Mouse (Mus musculus) macrophage (primary cell): ENCODE data around the gene Eif2ak2. TPM values are rescaled to one million over a fixed set of nuclear protein-coding genes. Genes with fewer than 3 reads are reported as not detected.

Experiments
- H3K27ac ChIP-seq: fragments of 350-480 bp; formaldehyde crosslinking; 2 replicates; pipeline ENCODE4 v1.9.0; 2021
- H3K36me3 ChIP-seq: fragments of 350-480 bp; formaldehyde crosslinking; 2 replicates; pipeline ENCODE4 v1.9.0; 2021; ENCODE audit errors: inconsistent target
- H3K4me3 ChIP-seq: fragments of 350-480 bp; formaldehyde crosslinking; 2 replicates; pipeline ENCODE4 v1.9.0; 2021; ENCODE audit errors: inconsistent target
- H3K79me2 ChIP-seq: fragments of 350-480 bp; formaldehyde crosslinking; 2 replicates; pipeline ENCODE4 v1.9.0; 2021; ENCODE audit errors: inconsistent target
- WGBS: methylation state at CpG from one replicate; pipeline ENCODE4 v1.1.7; 2026; ENCODE audit warnings: inconsistent platforms; ENCODE audit not compliant: missing documents; 5-methylcytosine and 5-hydroxymethylcytosine counted together
- polyA plus RNA-seq: library from polyadenylated mRNA; stranded (reverse); fragments of 250-400 nt; gene quantifications from 3 replicates; pipeline ENCODE4 v1.2.4, GENCODE M21; 2018; ENCODE audit warnings: inconsistent platforms

The Eif2ak2 gene
- polyA plus RNA-seq, 1 experiment from 2014 or later = 81.5 TPM

DNA sequence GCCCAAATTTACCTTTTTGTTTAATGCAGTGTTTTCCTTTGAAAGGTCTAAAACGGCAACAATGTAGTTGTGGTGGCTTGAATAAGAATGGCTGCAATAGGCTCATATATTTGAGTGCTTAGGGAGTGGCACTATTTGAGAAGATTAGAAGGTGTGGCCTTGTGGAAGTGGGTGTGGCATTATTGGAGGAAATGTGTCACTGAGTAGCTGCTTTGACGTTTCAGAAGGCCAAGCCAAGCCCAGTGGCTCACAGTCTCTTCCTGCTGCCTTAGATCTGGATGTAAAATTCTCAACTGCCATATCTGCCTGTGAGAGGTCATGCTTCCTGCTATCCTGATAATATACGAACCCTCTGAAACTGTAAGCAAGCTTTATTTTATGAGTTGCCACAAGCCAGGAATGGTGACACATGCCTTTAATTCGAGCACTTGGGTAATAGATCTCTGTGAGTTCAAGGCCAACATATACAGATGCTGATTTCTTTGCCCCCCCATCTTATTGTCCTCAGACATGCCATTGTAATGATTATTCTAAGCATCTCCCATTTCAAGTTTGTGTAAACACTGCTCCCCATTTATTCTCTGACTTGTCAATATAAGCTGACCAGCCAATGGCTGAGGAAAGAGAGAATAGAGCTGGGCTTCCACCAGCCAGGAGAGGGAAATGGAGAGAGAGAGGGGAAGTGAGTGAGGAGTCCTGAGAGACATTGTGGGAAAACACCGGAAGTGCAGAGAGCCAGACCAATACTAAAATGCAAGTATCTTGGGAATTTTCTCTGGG is 3.1 kb upstream of the Eif2ak2 start:
- Histone ChIP-seq H3K27ac (no peak overlapping the region), H3K79me2 (peaks cover 18% of the 10 kb centered on the region), H3K4me3 (no peak overlapping the region), H3K36me3 (peaks cover 31% of the 10 kb centered on the region)
- WGBS = 91% methylated on average over 5 of the region's 5 CpGs

DNA sequence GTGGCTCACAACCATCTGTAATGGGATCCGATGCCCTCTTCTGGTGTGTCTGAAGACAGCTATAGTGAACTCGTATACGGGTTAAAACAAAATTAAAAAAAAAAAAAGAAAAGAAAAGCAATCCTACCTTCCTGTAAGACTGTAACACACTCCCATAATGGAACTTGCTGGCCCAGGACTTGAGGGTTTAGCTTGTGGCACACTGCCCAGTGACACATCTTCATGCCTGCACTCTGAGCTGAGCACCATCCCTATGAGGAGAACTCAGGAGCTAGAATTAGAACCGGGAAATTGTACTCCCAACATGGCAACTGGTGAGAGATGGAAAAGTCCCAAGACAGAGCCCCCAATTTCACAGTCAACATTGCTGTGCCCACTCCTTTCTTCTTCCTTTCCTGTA is 918 bp upstream of the Eif2ak2 start:
- H3K36me3 ChIP-seq = peaks cover 48% of the 10 kb centered on the region
- H3K4me3 ChIP-seq = no peak overlapping the region
- no peak overlapping the region for H3K27ac ChIP-seq
- 100% methylated on average over 1 of the region's 4 CpGs for WGBS
- H3K79me2 ChIP-seq = peaks cover 40% of the 10 kb centered on the region

DNA sequence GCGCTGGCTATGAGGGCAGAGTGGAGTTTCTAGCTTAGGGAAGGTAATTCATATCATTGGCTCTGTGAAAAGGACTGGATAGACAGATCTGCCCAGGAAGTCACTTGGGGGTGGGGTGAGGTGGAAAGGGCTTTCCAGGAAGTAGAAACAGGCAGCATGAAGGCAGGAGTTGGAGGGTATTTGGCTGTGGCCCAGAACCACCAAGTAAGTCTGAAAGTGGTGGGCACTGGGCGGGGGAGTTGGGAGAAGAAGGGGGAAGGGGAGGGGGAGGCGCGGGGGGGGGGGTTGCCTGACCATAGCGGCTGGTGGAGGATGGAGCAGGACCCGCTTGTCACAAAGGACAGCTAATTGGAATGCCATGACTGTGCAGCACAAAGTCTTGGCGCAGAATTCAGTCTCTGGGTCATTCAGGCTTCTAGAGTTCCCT is 482 bp downstream of the Eif2ak2 start:
- peaks cover 62% of the 10 kb centered on the region for H3K36me3 ChIP-seq
- WGBS = 2% methylated on average over 7 of the region's 7 CpGs
- peak overlapping the region; percentile 96 for H3K4me3 ChIP-seq
- peaks cover 49% of the 10 kb centered on the region for H3K79me2 ChIP-seq
- H3K27ac ChIP-seq = peak overlapping the region; percentile 94

DNA sequence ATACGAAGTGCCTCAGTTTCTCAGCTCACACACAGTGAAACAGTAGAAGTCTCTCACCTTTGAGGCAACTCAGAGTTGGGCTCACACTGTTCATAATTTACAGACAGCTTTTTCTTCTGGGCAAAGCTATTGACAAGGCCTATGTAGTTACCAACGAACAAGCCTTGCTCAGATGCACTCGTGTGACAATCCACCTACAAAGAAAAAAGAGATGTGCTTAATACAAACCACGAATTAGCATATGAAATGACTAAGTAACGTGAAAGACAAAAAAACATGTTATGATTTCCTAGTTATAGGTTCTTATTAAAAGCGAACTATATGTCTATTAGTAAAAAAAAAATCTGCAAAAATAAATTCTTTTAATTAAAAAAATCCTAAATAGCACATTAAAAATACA is 8.5 kb downstream of the Eif2ak2 start:
- H3K36me3 ChIP-seq = peaks cover 92% of the 10 kb centered on the region

DNA sequence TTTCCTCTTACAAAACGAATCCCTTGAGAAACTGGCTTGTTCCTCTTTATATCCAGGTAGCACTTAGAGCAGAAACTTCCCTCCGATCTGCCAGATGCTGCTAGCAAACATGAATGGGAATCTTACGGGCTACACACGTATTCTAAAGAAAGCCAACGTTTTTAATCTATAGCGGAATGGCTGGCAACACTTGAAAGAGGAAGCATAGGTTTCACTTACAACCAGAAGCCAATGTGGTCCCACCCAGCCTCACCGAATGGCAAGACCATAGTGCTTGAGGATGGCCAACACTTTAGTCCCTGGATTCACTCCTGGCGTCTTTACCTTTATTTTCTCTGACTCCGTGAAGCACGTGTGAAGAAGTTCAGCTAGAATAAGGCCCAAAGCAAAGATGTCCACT is 26.1 kb downstream of the Eif2ak2 start:
- Histone ChIP-seq H3K79me2 (no peaks in the 10 kb centered on the region), H3K36me3 (peaks cover 86% of the 10 kb centered on the region), H3K27ac (no peak overlapping the region), H3K4me3 (no peak overlapping the region)
- WGBS = 54% methylated on average over 10 of the region's 10 CpGs

More for the DNA sequence above, 8.5 kb downstream of the Eif2ak2 start:
- no peak overlapping the region for H3K4me3 ChIP-seq
- WGBS = 93% methylated on average over 5 of the region's 6 CpGs
- H3K27ac ChIP-seq = no peak overlapping the region
- H3K79me2 ChIP-seq = peaks cover 40% of the 10 kb centered on the region

DNA sequence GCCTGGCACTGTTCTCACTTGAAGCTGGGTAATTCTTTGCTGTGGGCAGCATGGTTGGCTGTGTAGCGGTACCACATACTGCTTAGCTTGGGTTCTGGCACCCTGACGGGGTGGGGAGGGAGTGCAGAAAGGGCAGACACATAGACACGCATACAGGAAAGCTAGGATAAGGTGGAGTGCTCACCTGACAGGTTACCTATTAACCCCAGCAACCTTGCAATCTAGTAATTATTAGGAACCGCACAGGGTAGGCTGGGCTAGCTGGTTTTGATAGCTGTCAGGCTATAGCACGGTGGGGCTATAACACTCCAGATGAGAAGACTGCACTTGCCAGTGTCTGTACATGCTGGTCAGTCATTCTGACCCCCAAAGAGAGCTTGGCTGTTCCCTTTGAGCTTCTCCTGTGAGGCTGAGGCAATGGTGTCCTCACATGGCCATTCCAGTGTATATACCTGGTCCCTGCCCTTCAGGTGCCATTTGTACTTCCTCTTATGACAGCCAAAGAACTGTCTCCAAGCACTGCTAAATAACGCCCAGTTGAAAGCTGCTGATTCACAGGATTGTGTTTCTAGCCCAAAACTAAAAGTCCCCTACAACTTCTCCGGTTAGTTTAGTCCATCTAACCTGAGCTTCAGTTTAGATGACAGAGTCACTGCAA is 40.0 kb downstream of the Eif2ak2 start:
- Histone ChIP-seq H3K36me3 (peaks cover 69% of the 10 kb centered on the region), H3K4me3 (no peak overlapping the region), H3K27ac (no peak overlapping the region), H3K79me2 (no peaks in the 10 kb centered on the region)
- WGBS = 94% methylated on average over 7 of the region's 7 CpGs

DNA sequence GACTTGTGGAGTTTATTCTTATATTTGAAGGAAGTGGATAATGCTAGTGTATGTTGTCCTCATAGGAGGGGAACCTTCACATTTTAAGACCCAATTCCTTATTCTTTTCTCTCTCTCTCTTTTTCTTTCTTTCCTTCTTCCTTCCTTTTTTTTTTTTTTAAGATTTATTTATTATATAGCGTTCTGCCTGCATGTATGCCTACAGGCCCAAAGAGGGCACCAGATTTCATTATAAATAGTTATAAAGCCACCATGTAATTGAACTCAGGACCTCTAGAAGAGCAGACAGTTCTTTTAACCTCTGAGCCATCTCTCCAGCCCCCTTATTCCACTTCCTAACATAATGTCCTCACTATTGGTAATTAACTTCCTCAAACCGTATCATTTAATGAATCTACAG is 46.3 kb downstream of the Eif2ak2 start:
- 8% methylated on average over 1 of the region's 2 CpGs for WGBS
- H3K27ac ChIP-seq = peak overlapping the region; percentile 61
- peak overlapping the region; percentile 92 for H3K4me3 ChIP-seq

DNA sequence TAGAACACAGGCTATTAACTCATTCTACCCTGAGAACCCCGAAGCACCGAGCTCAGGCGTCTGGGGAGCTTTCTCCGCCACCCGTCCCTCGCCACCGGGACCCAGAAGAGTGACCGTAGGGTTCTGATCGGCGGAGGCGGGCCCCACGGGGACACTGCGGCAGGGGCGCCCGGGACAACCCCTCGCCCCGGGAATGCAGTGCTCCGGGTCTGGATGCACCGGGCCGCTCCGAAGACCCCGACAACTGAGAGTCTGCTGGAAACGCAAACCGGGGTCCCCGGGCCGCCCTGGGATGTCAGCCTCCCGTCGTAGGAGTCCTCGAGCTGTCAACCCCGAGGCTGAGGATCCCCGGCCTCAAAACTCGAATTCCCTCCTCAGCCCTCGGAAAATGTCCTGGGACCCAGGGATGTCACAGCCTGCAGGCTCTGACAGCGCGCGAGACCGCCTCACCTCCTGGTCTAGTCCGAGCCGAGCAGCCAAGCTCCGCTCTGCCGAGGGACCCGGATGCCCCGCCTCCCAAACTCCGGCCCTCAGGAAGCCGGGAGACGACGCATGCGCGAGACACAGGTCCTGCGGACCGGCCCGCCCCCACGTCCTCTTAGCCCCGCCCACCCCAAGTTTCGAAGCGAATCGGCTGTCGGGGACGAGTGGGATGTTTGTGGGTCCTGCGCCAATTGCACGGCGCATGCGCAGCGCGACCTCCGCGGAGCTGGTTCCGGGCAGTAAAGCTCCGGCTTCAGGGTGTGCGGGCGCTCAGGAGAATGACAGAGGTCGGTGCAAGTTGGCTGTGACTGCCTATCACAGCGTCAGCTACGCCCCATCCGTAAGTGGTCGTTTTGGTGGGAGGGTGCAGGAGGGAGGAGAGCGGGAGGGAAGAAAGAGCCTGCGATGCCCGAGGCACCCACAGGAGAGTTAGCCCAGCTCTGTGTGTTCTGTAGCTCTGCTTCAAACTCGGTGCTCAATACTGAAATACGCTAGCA is 47.2 kb downstream of the Eif2ak2 start, which contains the start of the genes Heatr5b and Gpatch11:
Heatr5b (minus strand) TSS at position 509 of the 980 bp plus-strand sequence.
Gpatch11 (plus strand) TSS at position 712 of the 980 bp plus-strand sequence.
- Histone ChIP-seq H3K36me3 (peaks cover 22% of the 10 kb centered on the region), H3K79me2 (no peaks in the 10 kb centered on the region; the same call in 1 of the 2 replicates), H3K27ac (peak within 1 kb of the TSS; percentile 61), H3K4me3 (peak within 1 kb of the TSS; percentile 92)
- WGBS = under 1% methylated on average over 78 of the region's 81 CpGs

More for the DNA sequence above, 46.3 kb downstream of the Eif2ak2 start:
- Histone ChIP-seq H3K36me3 (peaks cover 19% of the 10 kb centered on the region), H3K79me2 (no peaks in the 10 kb centered on the region; the same call in 1 of the 2 replicates)

DNA sequence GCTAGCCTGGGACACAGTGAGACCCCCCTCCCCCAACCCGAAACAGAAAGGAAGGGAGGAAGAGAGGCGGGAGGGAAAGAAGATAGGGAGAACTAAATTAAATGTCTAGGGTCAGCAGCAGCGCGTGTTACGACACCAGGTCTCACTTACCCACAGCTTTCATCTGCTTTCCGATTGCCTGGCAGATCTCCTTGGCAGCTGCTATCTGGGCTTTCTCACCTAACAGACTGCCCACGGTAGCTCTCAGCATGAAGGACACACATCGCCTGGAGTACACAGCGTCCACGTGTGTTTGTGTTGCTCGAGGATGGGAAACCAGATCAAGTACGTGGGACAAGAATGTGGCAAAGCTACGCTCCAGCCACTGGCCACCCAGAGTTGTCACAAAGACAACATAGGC is 58.0 kb downstream of the Eif2ak2 start:
- H3K36me3 ChIP-seq = peaks cover 82% of the 10 kb centered on the region
- H3K79me2 ChIP-seq = no peaks in the 10 kb centered on the region
- WGBS = 85% methylated on average over 13 of the region's 13 CpGs
- no peak overlapping the region for H3K4me3 ChIP-seq
- no peak overlapping the region for H3K27ac ChIP-seq

DNA sequence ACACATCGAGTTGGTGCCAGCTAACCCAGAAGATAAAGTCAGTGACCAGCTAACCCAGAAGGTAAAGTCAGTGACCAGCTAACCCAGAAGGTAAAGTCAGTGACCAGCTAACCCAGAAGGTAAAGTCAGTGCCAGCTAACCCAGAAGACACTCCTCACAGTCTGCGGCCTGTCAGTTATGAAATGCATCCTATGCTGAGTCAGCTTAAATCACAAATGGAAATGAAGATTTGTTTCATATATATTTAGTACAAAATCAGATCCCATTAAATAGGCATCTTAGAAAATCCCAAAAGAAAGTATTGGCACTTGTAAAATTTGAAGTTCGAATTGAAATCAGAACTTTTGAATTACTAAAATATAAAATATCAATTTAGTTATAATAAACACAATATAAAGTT is 72.8 kb downstream of the Eif2ak2 start:
- H3K36me3 ChIP-seq = peaks cover 69% of the 10 kb centered on the region
- no peak overlapping the region for H3K27ac ChIP-seq
- WGBS = 98% methylated on average over 3 of the region's 3 CpGs
- H3K4me3 ChIP-seq = no peak overlapping the region
- H3K79me2 ChIP-seq = no peaks in the 10 kb centered on the region

DNA sequence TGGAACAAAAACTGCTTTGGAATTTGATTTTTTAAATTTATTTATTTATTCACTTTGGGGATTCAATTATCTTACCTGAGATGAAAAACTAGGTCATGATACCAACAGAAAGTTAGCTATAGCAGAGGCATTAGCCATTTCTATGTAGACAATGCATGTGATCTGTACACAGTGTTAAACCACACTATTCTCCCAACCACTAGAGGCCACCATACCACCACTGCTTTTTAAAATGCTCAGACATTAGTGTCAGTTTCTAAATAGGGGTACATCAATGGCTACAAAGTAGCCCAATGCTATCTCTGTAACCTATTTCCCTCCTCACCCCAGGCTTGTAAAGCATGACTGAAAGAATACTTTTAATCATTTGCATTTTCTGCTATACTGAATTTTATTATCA is 73.4 kb downstream of the Eif2ak2 start:
- Histone ChIP-seq H3K36me3 (peaks cover 67% of the 10 kb centered on the region), H3K27ac (no peak overlapping the region), H3K79me2 (no peaks in the 10 kb centered on the region), H3K4me3 (no peak overlapping the region)
